Mouse (Mus musculus) CH12.LX (cell line): ENCODE measurements at regions not wholly inside any gene's neighbourhood (a gene's known extent, or its start where the extent isn't known, plus 50 kb on each side); places are given as distances from the start of the nearest gene placed in this dataset.

Experiments used
- DNase-seq: peaks from one replicate; pipeline ENCODE4 v3.0.0-alpha.2; 2013; ENCODE audit errors: extremely low read depth
- H3K27ac ChIP-seq: 2 replicates; pipeline ENCODE4 v1.5.1; 2012; ENCODE audit warnings: low read depth, mild to moderate bottlenecking, control low read depth, moderate library complexity; ENCODE audit not compliant: insufficient read depth
- H3K27me3 ChIP-seq: replicated peaks from 2 replicates; pipeline ENCODE3; 2012; ENCODE audit warnings: inconsistent platforms
- H3K36me3 ChIP-seq, 2 experiments: replicated peaks in 1 of 2; 2 replicates each; pipeline versions ENCODE3 to v1.6.1; 2012; ENCODE audit warnings: inconsistent platforms in 1 of 2, low read length in 1 of 2, mild to moderate bottlenecking in 1 of 2, mixed read lengths in 1 of 2, moderate library complexity in 1 of 2; ENCODE audit not compliant: control insufficient read depth in 1 of 2, insufficient read depth in 1 of 2
- H3K4me1 ChIP-seq, 2 experiments: 2 replicates each; pipeline ENCODE4 v1.6.1; 2012; ENCODE audit warnings: inconsistent platforms in 1 of 2, moderate library complexity in 1 of 2; ENCODE audit not compliant: insufficient read depth in 2 of 2, control insufficient read depth in 1 of 2
- H3K4me2 ChIP-seq: 2 replicates; pipeline ENCODE4 v1.6.1; 2012; ENCODE audit warnings: low read depth, mild to moderate bottlenecking, control low read depth; ENCODE audit not compliant: poor library complexity, insufficient read depth, severe bottlenecking
- H3K4me3 ChIP-seq, 3 experiments: fragments of 150-350 bp in 1 of 3; sonication (generic) in 1 of 3; replicated peaks in 1 of 3; 2 replicates each; pipeline versions ENCODE3 to v1.5.1; 2011 to 2012; ENCODE audit warnings: low read depth in 2 of 3, low read length in 2 of 3, mild to moderate bottlenecking in 2 of 3, moderate library complexity in 2 of 3, control low read depth in 1 of 3, improper control_type of control experiment in 1 of 3, inconsistent platforms in 1 of 3, mixed read lengths in 1 of 3; ENCODE audit not compliant: poor library complexity in 1 of 3
- H3K79me2 ChIP-seq: replicated peaks from 2 replicates; pipeline ENCODE4 v1.6.1; 2012; ENCODE audit warnings: mild to moderate bottlenecking, moderate library complexity; ENCODE audit not compliant: control insufficient read depth, poor library complexity, insufficient read depth, severe bottlenecking; ENCODE audit errors: extremely low read depth
- H3K9ac ChIP-seq: 2 replicates; pipeline ENCODE4 v1.6.1; 2012; ENCODE audit warnings: low read depth, mild to moderate bottlenecking, control low read depth, moderate library complexity; ENCODE audit not compliant: insufficient read depth
- H3K9me3 ChIP-seq: replicated peaks from 2 replicates; pipeline ENCODE3; 2012; ENCODE audit warnings: low read length, inconsistent platforms, mixed read lengths
- CHD1 ChIP-seq: IDR thresholded peaks from 2 replicates; pipeline ENCODE4 v1.6.1; 2012; ENCODE audit warnings: low read depth, low read length, improper control_type of control experiment, inconsistent platforms
- CTCF ChIP-seq, 2 experiments: IDR thresholded peaks in 1 of 2; conservative IDR thresholded peaks in 1 of 2; 2 replicates each; pipeline ENCODE4 v1.5.1; 2011 to 2012; ENCODE audit warnings: low read depth in 2 of 2, low read length in 2 of 2, improper control_type of control experiment in 1 of 2, inconsistent platforms in 1 of 2, mild to moderate bottlenecking in 1 of 2, moderate library complexity in 1 of 2
- E2F4 ChIP-seq: IDR thresholded peaks from 2 replicates; pipeline ENCODE4 v1.6.1; 2011; ENCODE audit warnings: low read depth, low read length, improper control_type of control experiment; ENCODE audit not compliant: insufficient replicate concordance
- ETS1 ChIP-seq: conservative IDR thresholded peaks from 2 replicates; pipeline ENCODE4 v1.6.1; 2012; ENCODE audit warnings: low read depth, mild to moderate bottlenecking, inconsistent platforms, low read length, improper control_type of control experiment, moderate library complexity
- GABPA ChIP-seq: IDR thresholded peaks from 2 replicates; pipeline ENCODE4 v1.6.1; 2012; ENCODE audit warnings: low read depth, low read length, improper control_type of control experiment, inconsistent platforms; ENCODE audit not compliant: insufficient replicate concordance
- HCFC1 ChIP-seq: IDR thresholded peaks from 2 replicates; pipeline ENCODE4 v1.6.1; 2012; ENCODE audit warnings: low read depth, mild to moderate bottlenecking, inconsistent platforms, low read length, improper control_type of control experiment
- IRF4 ChIP-seq: IDR thresholded peaks from 2 replicates; pipeline ENCODE4 v1.6.1; 2014; ENCODE audit warnings: low read depth, mild to moderate bottlenecking, inconsistent platforms, low read length, improper control_type of control experiment
- MAZ ChIP-seq: IDR thresholded peaks from 2 replicates; pipeline ENCODE4 v1.6.1; 2012; ENCODE audit warnings: low read depth, mild to moderate bottlenecking, inconsistent platforms, low read length, improper control_type of control experiment, moderate library complexity
- NELFE ChIP-seq: IDR thresholded peaks from 2 replicates; pipeline ENCODE4 v1.6.1; 2011; ENCODE audit warnings: low read depth, low read length, improper control_type of control experiment
- NRF1 ChIP-seq: IDR thresholded peaks from 2 replicates; pipeline ENCODE4 v1.6.1; 2014; ENCODE audit warnings: low read depth, mild to moderate bottlenecking, inconsistent platforms, low read length, improper control_type of control experiment, moderate library complexity
- RAD21 ChIP-seq: IDR thresholded peaks from 2 replicates; pipeline ENCODE4 v1.6.1; 2011; ENCODE audit warnings: low read depth, mild to moderate bottlenecking, low read length, improper control_type of control experiment, moderate library complexity
- RCOR1 ChIP-seq: conservative IDR thresholded peaks from 2 replicates; pipeline ENCODE4 v1.6.1; 2012; ENCODE audit warnings: low read depth, mild to moderate bottlenecking, inconsistent platforms, low read length, improper control_type of control experiment
- TBP ChIP-seq: conservative IDR thresholded peaks from 2 replicates; pipeline ENCODE4 v1.6.1; 2011; ENCODE audit warnings: low read depth, low read length, improper control_type of control experiment
- TCF12 ChIP-seq: IDR thresholded peaks from 2 replicates; pipeline ENCODE4 v1.6.1; 2014; ENCODE audit warnings: low read depth, mild to moderate bottlenecking, inconsistent platforms, low read length, improper control_type of control experiment
- ZMIZ1 ChIP-seq: IDR thresholded peaks from 2 replicates; pipeline ENCODE4 v1.6.1; 2012; ENCODE audit warnings: low read depth, mild to moderate bottlenecking, inconsistent platforms, low read length, improper control_type of control experiment
- dilution Hi-C: fragments of 300-500 bp; cut with MboI; formaldehyde crosslinking; loops from 2 replicates; pipeline ENCODE4 v1.14.3; 2020; ENCODE audit warnings: low sequenced_read_pairs; ENCODE audit not compliant: extremely low pct_unique_long_range_greater_than_20kb, extremely low pct_ligation_motif_present
- in situ Hi-C: fragments of 300-500 bp; cut with MboI; formaldehyde crosslinking; loops from 3 replicates; pipeline ENCODE4 v1.14.3; 2019; ENCODE audit warnings: low sequenced_read_pairs, low pct_ligation_motif_present, low pct_unique_long_range_greater_than_20kb, mixed read lengths

DNA sequence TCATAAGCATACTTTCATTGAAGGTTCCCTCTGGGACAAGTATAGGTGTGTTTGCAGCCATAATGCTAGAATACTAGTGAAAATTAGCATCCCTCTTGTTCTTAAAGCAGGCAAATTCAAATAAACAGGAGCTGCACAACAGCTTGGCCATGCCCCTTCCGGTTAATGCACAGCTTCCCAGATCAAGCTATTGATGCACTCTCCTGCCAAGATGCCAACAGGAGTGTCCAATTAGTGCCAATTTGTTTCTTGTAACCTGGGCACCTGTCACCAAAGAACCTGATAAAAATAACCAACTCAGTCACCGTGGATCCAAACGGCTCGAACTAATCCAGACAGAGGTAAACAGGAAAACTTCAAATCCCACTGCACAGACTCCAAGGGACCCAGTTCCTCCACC is 138.6 kb upstream of the Smarca2 start:
- no peak overlapping the region for H3K27ac ChIP-seq
- H3K79me2 ChIP-seq: no peaks in the 10 kb centered on the region
- no peak overlapping the region for H3K4me2 ChIP-seq
- TF ChIP-seq GABPA (no peak), IRF4 (no peak), CTCF (conservative IDR thresholded peaks at IDR 0.05 in 1 of 2, IDR thresholded peaks at IDR 0.05 in 1 of 2; ENCODE audit: low read depth in 2 of 2, low read length in 2 of 2) (no peak)
- TF ChIP-seq, all 38 proteins: peak for 0
- H3K4me1 ChIP-seq: peaks cover 0 to 19% of the 10 kb centered on the region in 2 experiments; a peak in 2 of 4 replicates
- H3K4me3 ChIP-seq: no peak overlapping the region
- no peaks in the 10 kb centered on the region for H3K9me3 ChIP-seq
- no peaks in the 10 kb centered on the region for H3K36me3 ChIP-seq
- in situ Hi-C loops (no loop called here), dilution Hi-C loops (no loop called here)
- H3K9ac ChIP-seq: no peak overlapping the region
- no peaks in the 10 kb centered on the region for H3K27me3 ChIP-seq
- DNase-seq: no peak

DNA sequence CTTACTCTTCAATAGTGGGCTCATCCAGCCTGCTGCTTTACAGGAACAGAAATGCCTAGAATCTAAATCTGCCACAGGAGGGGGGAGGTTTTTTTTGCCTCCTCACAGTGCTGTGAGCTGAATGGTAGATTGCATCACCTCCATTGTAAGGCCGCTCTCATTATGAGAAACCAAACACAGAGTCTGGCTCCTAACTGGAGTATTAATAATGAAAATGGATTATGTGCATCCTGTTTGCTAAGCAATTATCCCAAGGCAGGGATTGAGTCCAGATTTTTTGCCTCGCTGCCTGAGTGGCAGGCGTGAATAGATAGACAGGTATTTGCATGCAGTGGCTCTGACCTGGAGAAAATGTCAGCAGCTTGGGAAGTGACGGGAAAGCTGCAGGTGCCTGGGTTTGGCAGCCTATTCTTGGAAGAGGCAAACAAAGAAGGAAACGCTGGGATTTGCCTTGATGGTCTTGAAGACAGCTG is 137.6 kb upstream of the Smarca2 start:
- H3K36me3 ChIP-seq: no peaks in the 10 kb centered on the region
- H3K4me2 ChIP-seq: 0 out of 2 replicates have a peak overlapping the region, but pooled peaks have one; percentile 11
- H3K4me1 ChIP-seq: peaks cover 0 to 22% of the 10 kb centered on the region in 2 experiments; a peak in 2 of 4 replicates
- dilution Hi-C loops (no loop called here), in situ Hi-C loops (no loop called here)
- no peaks in the 10 kb centered on the region for H3K27me3 ChIP-seq
- H3K4me3 ChIP-seq: no peak overlapping the region
- H3K9ac ChIP-seq: no peak overlapping the region
- TF ChIP-seq ZMIZ1 (no peak), MAZ (no peak), TCF12 (no peak)
- H3K79me2 ChIP-seq: no peaks in the 10 kb centered on the region
- H3K9me3 ChIP-seq: no peaks in the 10 kb centered on the region
- peak; percentile 12 for DNase-seq
- H3K27ac ChIP-seq: no peak overlapping the region

DNA sequence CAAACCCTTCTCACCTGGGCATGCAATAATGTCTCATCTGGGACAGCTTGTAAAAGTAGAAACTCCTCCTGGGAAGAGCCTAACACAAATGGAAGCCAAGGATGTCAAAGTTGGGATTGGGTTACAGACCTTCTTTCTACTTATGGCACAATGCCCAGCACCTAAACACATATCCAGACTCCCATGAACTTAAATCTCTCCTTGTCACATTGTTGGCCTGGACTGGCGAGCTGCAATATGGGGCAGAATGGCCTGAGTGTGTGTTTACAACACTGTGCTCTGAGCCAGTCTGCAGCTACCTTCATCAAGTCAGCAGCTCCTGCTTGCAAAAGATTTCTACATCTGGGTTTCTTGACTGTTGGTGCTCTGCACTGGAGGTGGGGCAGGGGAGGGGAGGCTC is 132.2 kb upstream of the Smarca2 start:
- H3K4me2 ChIP-seq: no peak overlapping the region

More for the DNA sequence above, 132.2 kb upstream of the Smarca2 start:
- Histone ChIP-seq H3K79me2 (no peaks in the 10 kb centered on the region), H3K9ac (no peak overlapping the region), H3K27me3 (no peaks in the 10 kb centered on the region), H3K36me3 (no peaks in the 10 kb centered on the region), H3K4me1 (peaks cover 0 to 13% of the 10 kb centered on the region in 2 experiments; a peak in 2 of 4 replicates), H3K4me3 (no peak overlapping the region), H3K9me3 (no peaks in the 10 kb centered on the region), H3K27ac (no peak overlapping the region)
- in situ Hi-C loops (loop anchor here (10.0 kb wide), 1 partner anchor 132 kb away; the partner anchor contains the start of gene Smarca2), dilution Hi-C loops (no loop called here)
- DNase-seq: no peak
- TF ChIP-seq NRF1 (no peak), CTCF (conservative IDR thresholded peaks at IDR 0.05 in 1 of 2, IDR thresholded peaks at IDR 0.05 in 1 of 2; ENCODE audit: low read depth in 2 of 2, low read length in 2 of 2) (no peak), ETS1 (no peak), HCFC1 (no peak), TBP (no peak), E2F4 (no peak), CHD1 (no peak), ZMIZ1 (no peak), RAD21 (no peak), TCF12 (no peak), RCOR1 (no peak), NELFE (no peak), IRF4 (no peak)
- TF ChIP-seq, all 38 proteins: peak for 0
